Mouse (Mus musculus): ENCODE results near the gene Erp27. TPM values are rescaled to one million over a fixed set of nuclear protein-coding genes. Genes with fewer than 3 reads are reported as not detected.
A peak's percentile ranks its signal among the peaks of the same experiment; 100 is the strongest.

The Erp27 gene
- polyA plus RNA-seq, 1 experiment from 2014 or later, result 0.66 TPM

- H3K4me3 ChIP-seq, result no peak overlapping the region
- no peaks in the 10 kb centered on the region for H3K9me3 ChIP-seq
- no peaks in the 10 kb centered on the region for H3K4me1 ChIP-seq
- no peak for ATAC-seq (replicated peaks)
- no peak overlapping the region for H3K4me2 ChIP-seq (replicated peaks)
- H3K9ac ChIP-seq (replicated peaks), result no peak overlapping the region
- WGBS, result 80% methylated on average over 8 of the region's 8 CpGs
- no peaks in the 10 kb centered on the region for H3K36me3 ChIP-seq
- no peaks in the 10 kb centered on the region for H3K27me3 ChIP-seq
- no peak overlapping the region for H3K27ac ChIP-seq (replicated peaks)
Observed at GRCm38 (mm10) chr6:136881678-136882077, 40.3 kb downstream of the Erp27 start.

GRCm38 (mm10) chr6:136875670-136876069, 46.3 kb downstream of the Erp27 start, which contains the start of gene Mgp:
Gene Mgp (minus strand): TSS chr6:136875823.
- H3K27me3 ChIP-seq, result no peaks in the 10 kb centered on the region
- H3K36me3 ChIP-seq, result no peaks in the 10 kb centered on the region
- no peak within 1 kb of the TSS for H3K4me3 ChIP-seq
- H3K9ac ChIP-seq (replicated peaks), result no peak within 1 kb of the TSS
- no peak for ATAC-seq (replicated peaks)
- H3K4me1 ChIP-seq, result peaks cover 16% of the 10 kb centered on the region
- 57% methylated on average over 9 of the region's 9 CpGs for WGBS
- no peak within 1 kb of the TSS for H3K27ac ChIP-seq (replicated peaks)
- no peaks in the 10 kb centered on the region for H3K9me3 ChIP-seq
- no peak within 1 kb of the TSS for H3K4me2 ChIP-seq (replicated peaks)

GRCm38 (mm10) chr6:136874599-136874998, 47.4 kb downstream of the Erp27 start:
- Histone ChIP-seq H3K9me3 (no peaks in the 10 kb centered on the region), H3K4me3 (no peak overlapping the region), H3K27ac (replicated peaks) (no peak overlapping the region), H3K4me2 (replicated peaks) (no peak overlapping the region), H3K27me3 (no peaks in the 10 kb centered on the region), H3K9ac (replicated peaks) (no peak overlapping the region), H3K36me3 (no peaks in the 10 kb centered on the region), H3K4me1 (peaks cover 16% of the 10 kb centered on the region)
- ATAC-seq (replicated peaks), result no peak
- 15% methylated on average over 8 of the region's 8 CpGs for WGBS

DNA sequence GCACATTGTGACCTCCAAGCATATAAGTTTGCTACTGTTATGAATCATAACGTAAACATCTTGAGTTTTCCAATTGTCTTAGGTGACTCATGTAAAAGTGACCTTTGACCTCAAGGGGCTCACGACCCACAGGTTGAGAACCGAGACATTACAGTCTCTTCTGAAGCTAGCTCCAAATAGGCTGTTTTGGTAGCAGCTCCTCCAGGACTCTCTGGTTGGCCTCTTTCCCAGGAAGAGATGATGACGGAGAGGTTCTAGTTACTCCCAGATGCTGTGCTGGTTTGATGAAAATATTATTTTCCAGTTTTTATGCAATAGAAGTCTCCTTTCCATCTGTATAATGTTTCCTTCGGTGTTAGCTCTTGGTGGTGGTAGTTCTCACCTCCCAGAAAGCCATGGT, 53.1 kb downstream of the Erp27 start:
- Histone ChIP-seq H3K9me3 (no peaks in the 10 kb centered on the region), H3K36me3 (no peaks in the 10 kb centered on the region), H3K27me3 (no peaks in the 10 kb centered on the region), H3K27ac (replicated peaks) (no peak overlapping the region), H3K9ac (replicated peaks) (no peak overlapping the region), H3K4me1 (peaks cover under 1% of the 10 kb centered on the region; the same call in 1 of the 2 replicates), H3K4me2 (replicated peaks) (no peak overlapping the region), H3K4me3 (no peak overlapping the region)
- ATAC-seq (replicated peaks), result no peak
- WGBS, result 83% methylated on average over 5 of the region's 5 CpGs

- ATAC-seq (replicated peaks), result no peak
- H3K27ac ChIP-seq (replicated peaks), result no peak overlapping the region
- no peaks in the 10 kb centered on the region for H3K36me3 ChIP-seq
- no peaks in the 10 kb centered on the region for H3K4me1 ChIP-seq
- H3K27me3 ChIP-seq, result no peaks in the 10 kb centered on the region
- no peak overlapping the region for H3K4me2 ChIP-seq (replicated peaks)
- 82% methylated on average over 4 of the region's 4 CpGs for WGBS
- H3K9me3 ChIP-seq, result no peaks in the 10 kb centered on the region
- no peak overlapping the region for H3K9ac ChIP-seq (replicated peaks)
- H3K4me3 ChIP-seq, result no peak overlapping the region
Observed at GRCm38 (mm10) chr6:136866150-136866549, 55.8 kb downstream of the Erp27 start.

- no peaks in the 10 kb centered on the region for H3K27me3 ChIP-seq
- no peak overlapping the region for H3K9ac ChIP-seq (replicated peaks)
- no peak overlapping the region for H3K4me3 ChIP-seq
- H3K4me1 ChIP-seq, result no peaks in the 10 kb centered on the region
- WGBS, result 91% methylated on average over 5 of the region's 5 CpGs
- no peak overlapping the region for H3K27ac ChIP-seq (replicated peaks)
- H3K9me3 ChIP-seq, result no peaks in the 10 kb centered on the region
- no peak for ATAC-seq (replicated peaks)
- no peaks in the 10 kb centered on the region for H3K36me3 ChIP-seq
- no peak overlapping the region for H3K4me2 ChIP-seq (replicated peaks)
Observed at GRCm38 (mm10) chr6:136865360-136865759, 56.6 kb downstream of the Erp27 start.

DNA sequence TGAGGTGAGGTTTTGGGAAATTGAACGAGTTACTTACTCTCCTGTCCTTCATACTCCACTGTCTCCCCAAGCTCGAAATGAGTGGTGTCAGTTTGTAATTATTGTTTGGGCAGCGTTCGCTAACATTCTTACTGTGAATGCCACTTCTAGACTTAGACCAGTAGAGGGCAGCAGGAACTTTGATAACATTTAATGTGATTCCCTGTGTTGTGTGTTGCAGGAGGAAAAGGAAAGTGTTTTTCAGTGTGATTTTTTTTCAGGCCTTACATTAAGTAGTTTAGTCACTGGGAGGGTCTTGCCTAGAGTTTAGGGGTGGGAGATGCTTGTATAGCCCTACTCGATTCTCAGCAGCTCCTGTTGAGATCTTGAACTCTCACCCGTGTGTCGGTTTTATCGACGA, 61.0 kb downstream of the Erp27 start:
- no peaks in the 10 kb centered on the region for H3K36me3 ChIP-seq
- no peaks in the 10 kb centered on the region for H3K9me3 ChIP-seq
- no peak overlapping the region for H3K9ac ChIP-seq (replicated peaks)
- H3K4me3 ChIP-seq, result no peak overlapping the region
- H3K27me3 ChIP-seq, result no peaks in the 10 kb centered on the region
- no peaks in the 10 kb centered on the region for H3K4me1 ChIP-seq
- H3K4me2 ChIP-seq (replicated peaks), result no peak overlapping the region
- WGBS, result 49% methylated on average over 9 of the region's 9 CpGs
- no peak overlapping the region for H3K27ac ChIP-seq (replicated peaks)
- ATAC-seq (replicated peaks), result peak; percentile 68; the same call in 1 of the 2 replicates

DNA sequence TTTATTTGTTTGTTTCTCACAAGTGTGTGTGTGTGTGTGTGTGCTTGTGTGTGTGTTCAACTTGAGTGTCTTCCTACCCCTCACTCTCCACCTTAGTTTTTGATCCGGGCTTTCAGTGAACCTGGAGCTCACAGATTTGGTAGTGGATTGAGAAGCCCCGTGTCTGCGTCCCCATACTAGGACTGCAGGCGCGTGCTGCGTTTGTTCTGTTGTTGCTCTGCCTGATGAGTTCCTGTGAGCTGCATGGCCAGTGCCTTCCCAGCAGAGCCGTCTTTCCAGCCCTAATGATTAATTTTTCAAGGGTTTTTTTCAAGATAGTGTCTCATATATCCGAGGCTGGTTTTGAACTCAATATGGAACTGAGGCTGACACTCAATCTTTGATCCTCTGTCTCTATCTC, 63.6 kb downstream of the Erp27 start:
- Histone ChIP-seq H3K36me3 (no peaks in the 10 kb centered on the region), H3K4me3 (no peak overlapping the region), H3K27ac (replicated peaks) (no peak overlapping the region), H3K9me3 (no peaks in the 10 kb centered on the region), H3K27me3 (no peaks in the 10 kb centered on the region), H3K4me2 (replicated peaks) (no peak overlapping the region), H3K4me1 (no peaks in the 10 kb centered on the region), H3K9ac (replicated peaks) (no peak overlapping the region)
- no peak for ATAC-seq (replicated peaks)
- WGBS, result 84% methylated on average over 8 of the region's 8 CpGs

- Histone ChIP-seq H3K36me3 (no peaks in the 10 kb centered on the region), H3K9ac (replicated peaks) (no peak overlapping the region), H3K27ac (replicated peaks) (no peak overlapping the region), H3K4me1 (0 out of 2 replicates have a peak, but pooled peaks cover under 1% of the 10 kb centered on the region), H3K9me3 (no peaks in the 10 kb centered on the region), H3K4me3 (no peak overlapping the region), H3K4me2 (replicated peaks) (no peak overlapping the region), H3K27me3 (no peaks in the 10 kb centered on the region)
- WGBS, result 68% methylated on average over 11 of the region's 11 CpGs
- no peak for ATAC-seq (replicated peaks)
Observed at GRCm38 (mm10) chr6:136857873-136858260, 64.1 kb downstream of the Erp27 start.

Other genes with a start within 250 kb of the Erp27 start
- 0.05 TPM in 2 replicates for gene Gucy2c, start 140.4 kb downstream of the Erp27 start, polyA plus RNA-seq (2015; fragmentation: Nextera tagmentation; extraction: Ambion mirVana)
- gene Hist4h4, start 117.8 kb downstream of the Erp27 start, polyA plus RNA-seq (2015; fragmentation: Nextera tagmentation; extraction: Ambion mirVana), result 0.97 and 1.1 TPM in 2 replicates
- gene H2afj, start 113.9 kb downstream of the Erp27 start, polyA plus RNA-seq (2015; fragmentation: Nextera tagmentation; extraction: Ambion mirVana), result 120 and 132 TPM in 2 replicates
- 0.93 and 1.1 TPM in 2 replicates for gene BC049715, start 94.6 kb downstream of the Erp27 start, polyA plus RNA-seq (2015; fragmentation: Nextera tagmentation; extraction: Ambion mirVana)
- gene Wbp11, start 93.9 kb downstream of the Erp27 start, polyA plus RNA-seq (2015; fragmentation: Nextera tagmentation; extraction: Ambion mirVana), result 79.0 and 82.5 TPM in 2 replicates
- gene Smco3, start 86.7 kb downstream of the Erp27 start, polyA plus RNA-seq (2015; fragmentation: Nextera tagmentation; extraction: Ambion mirVana), result 0.18 TPM in 1 of 2 replicates, not detected in the other
- 0.06 TPM in 1 of 2 replicates, not detected in the other for gene Art4, start 64.4 kb downstream of the Erp27 start, polyA plus RNA-seq (2015; fragmentation: Nextera tagmentation; extraction: Ambion mirVana)
- gene Mgp, start 46.4 kb downstream of the Erp27 start, polyA plus RNA-seq (2015; fragmentation: Nextera tagmentation; extraction: Ambion mirVana), result 7.2 and 8.8 TPM in 2 replicates
- not detected in 2 replicates for gene Pde6h, start 1.7 kb upstream of the Erp27 start, polyA plus RNA-seq (2015; fragmentation: Nextera tagmentation; extraction: Ambion mirVana)
- 16.8 and 17.1 TPM in 2 replicates for gene Arhgdib, start 19.7 kb upstream of the Erp27 start, polyA plus RNA-seq (2015; fragmentation: Nextera tagmentation; extraction: Ambion mirVana)
- 4.6 and 5.8 TPM in 2 replicates for gene Rerg, start 248.3 kb upstream of the Erp27 start, polyA plus RNA-seq (2015; fragmentation: Nextera tagmentation; extraction: Ambion mirVana)